Comparison of ENCODE assay signal across 22 mouse cellular contexts in the genomic region with DNA sequence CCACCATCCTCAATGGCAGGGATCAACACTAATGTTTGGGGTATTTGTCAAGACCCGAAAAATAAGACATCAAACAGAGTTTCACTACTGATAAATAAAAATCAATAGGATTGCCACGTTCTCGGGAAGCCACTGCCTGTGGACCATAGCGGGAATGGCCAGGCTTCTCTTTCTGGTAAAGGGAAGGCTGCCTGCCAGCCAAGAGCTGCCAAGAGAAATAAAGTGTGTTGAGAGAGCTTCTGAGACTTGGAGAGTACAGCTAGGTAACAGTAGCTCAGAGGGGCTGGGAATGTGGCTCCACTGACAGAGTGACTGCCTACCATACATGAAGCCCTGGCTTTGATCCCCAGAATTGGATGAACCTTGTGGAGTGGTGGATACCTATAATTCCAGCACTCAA.
"Had no signal": no experiment of that assay in that cellular context is flagged by ENCODE, and none has a peak within 500 bp of the region (broad histone marks: within the 10 kb centered on the region; RNA-seq: fewer than 3 reads in every experiment).

No protein-coding gene starts in this region.

- H3K4me2 ChIP-seq: limb, embryonic 13.5 days; lung, embryonic 14.5 days; midbrain, embryonic 12.5 days; midbrain, embryonic 15.5 days; neural tube, embryonic 12.5 days; neural tube, embryonic 15.5 days; stomach, embryonic 15.5 days had no signal

- DNase-seq: kidney, adult 2 months; kidney, postnatal 25 days; layer of hippocampus, adult 9-11 months; liver; liver, postnatal 0 days; lung, embryonic 14.5 days; right cerebral cortex, adult 18-20 months; right cerebral cortex, postnatal 14 days; spleen, adult 18-20 months had no signal

- H3K4me3 ChIP-seq: layer of hippocampus, adult 2 months; limb, embryonic 10.5 days; limb, embryonic 13.5 days; midbrain, embryonic 12.5 days; midbrain, embryonic 15.5 days; neural tube, embryonic 12.5 days; neural tube, embryonic 15.5 days; stomach, embryonic 15.5 days had no signal

- H3K9ac ChIP-seq: limb, embryonic 13.5 days; liver, embryonic 14.5 days; liver, postnatal 0 days; lung, embryonic 14.5 days; midbrain, embryonic 12.5 days; midbrain, embryonic 15.5 days; neural tube, embryonic 12.5 days; neural tube, embryonic 15.5 days; stomach, embryonic 15.5 days had no signal

- H3K9me3 ChIP-seq: limb, embryonic 10.5 days; limb, embryonic 13.5 days; midbrain, embryonic 12.5 days; midbrain, embryonic 15.5 days; neural tube, embryonic 12.5 days; neural tube, embryonic 15.5 days; stomach, embryonic 15.5 days had no signal

- H3K36me3 ChIP-seq: limb, embryonic 10.5 days; limb, embryonic 13.5 days; midbrain, embryonic 12.5 days; midbrain, embryonic 15.5 days; neural tube, embryonic 12.5 days; neural tube, embryonic 15.5 days; stomach, embryonic 15.5 days had no signal

- ATAC-seq: intestine, postnatal 0 days; liver, postnatal 0 days; lung, postnatal 0 days; midbrain, embryonic 15.5 days had no signal

- H3K27me3 ChIP-seq: limb, embryonic 13.5 days; midbrain, embryonic 12.5 days; midbrain, embryonic 15.5 days; neural tube, embryonic 12.5 days; neural tube, embryonic 15.5 days; stomach, embryonic 15.5 days had no signal

- H3K27ac ChIP-seq: kidney, postnatal 0 days; layer of hippocampus, adult 2 months; limb, embryonic 10.5 days; limb, embryonic 13.5 days; liver, embryonic 14.5 days; macrophage; midbrain, embryonic 12.5 days; midbrain, embryonic 15.5 days; neural tube, embryonic 12.5 days; neural tube, embryonic 15.5 days; stomach, embryonic 15.5 days had no signal
